26 mouse cellular contexts compared by ENCODE assay signal in the genomic region with DNA sequence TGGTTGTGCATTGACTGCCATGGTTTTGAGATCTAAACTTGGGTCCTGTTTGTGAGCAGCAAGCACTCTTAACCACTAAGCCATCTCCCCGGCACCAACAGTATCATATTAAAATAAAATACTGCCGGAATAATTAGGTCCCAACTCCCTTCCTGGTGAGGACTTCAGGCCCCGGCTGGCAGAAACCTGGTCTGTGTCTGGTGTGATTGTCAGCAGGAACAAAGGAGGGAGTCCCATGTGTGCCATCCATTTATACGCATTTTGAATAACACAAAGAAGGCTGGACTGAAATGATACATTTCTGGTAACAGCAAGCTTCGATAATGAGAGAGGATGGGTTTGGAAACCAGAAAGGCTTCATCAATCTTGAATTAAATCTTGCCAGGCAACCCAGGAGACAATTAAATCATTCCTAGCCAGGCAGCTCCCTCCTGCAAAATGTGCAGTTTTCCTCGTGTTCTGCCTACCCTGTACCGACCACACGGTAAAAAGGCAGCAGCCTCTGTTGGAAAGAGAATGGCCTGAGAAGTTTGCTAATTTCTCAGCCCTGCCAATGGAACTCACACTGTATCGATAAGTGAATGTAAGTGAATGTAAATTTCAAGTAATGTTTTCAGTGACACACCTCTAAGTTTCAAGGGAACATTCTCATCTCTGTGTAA.
DNase-seq lines count a peak whose midpoint lies in the region; ATAC-seq and TF ChIP-seq lines count a peak whose summit lies in the region.
"Had no signal": no experiment of that assay in that cellular context is flagged by ENCODE, and none has a peak within 500 bp of the region (broad histone marks: within the 10 kb centered on the region; RNA-seq: fewer than 3 reads in every experiment).

No protein-coding gene starts in this region.

- no peak overlapping the region for H3K4me2 ChIP-seq in midbrain, embryonic 14.5 days (ENCODE audit: low read length)
- H3K4me2 ChIP-seq in midbrain, embryonic 11.5 days, result no peak overlapping the region
- no peak overlapping the region for H3K4me2 ChIP-seq in hindbrain, embryonic 14.5 days (replicated peaks)
- no peak overlapping the region for H3K4me2 ChIP-seq in neural tube, embryonic 14.5 days (ENCODE audit: low read depth, low read length)
- H3K4me2 ChIP-seq: embryonic facial prominence, embryonic 15.5 days; intestine, embryonic 15.5 days; limb, embryonic 15.5 days; liver, embryonic 15.5 days; lung, embryonic 15.5 days had no signal

- no peaks in the 10 kb centered on the region for H3K36me3 ChIP-seq in midbrain, embryonic 14.5 days (ENCODE audit: control insufficient read depth, insufficient read depth, low read length)
- H3K36me3 ChIP-seq in midbrain, embryonic 11.5 days (ENCODE audit: control insufficient read depth, insufficient read depth, low read length), result no peaks in the 10 kb centered on the region
- H3K36me3 ChIP-seq in hindbrain, embryonic 14.5 days (replicated peaks; ENCODE audit: control insufficient read depth, insufficient read depth), result no peaks in the 10 kb centered on the region
- no peaks in the 10 kb centered on the region for H3K36me3 ChIP-seq in neural tube, embryonic 14.5 days (ENCODE audit: control insufficient read depth, insufficient read depth, low read length)
- H3K36me3 ChIP-seq: embryonic facial prominence, embryonic 15.5 days; G1E; heart, embryonic 10.5 days; intestine, embryonic 15.5 days; limb, embryonic 15.5 days; liver, embryonic 15.5 days; lung, embryonic 15.5 days had no signal

- no peaks in the 10 kb centered on the region for H3K27me3 ChIP-seq in midbrain, embryonic 14.5 days (ENCODE audit: control insufficient read depth, insufficient read depth, low read length)
- no peaks in the 10 kb centered on the region for H3K27me3 ChIP-seq in midbrain, embryonic 11.5 days (ENCODE audit: control insufficient read depth, insufficient read depth, low read length)
- no peaks in the 10 kb centered on the region for H3K27me3 ChIP-seq in hindbrain, embryonic 14.5 days (ENCODE audit: control insufficient read depth, insufficient read depth, low read length)
- H3K27me3 ChIP-seq in neural tube, embryonic 14.5 days (ENCODE audit: control insufficient read depth, insufficient read depth, low read length), result no peaks in the 10 kb centered on the region
- H3K27me3 ChIP-seq: CH12.LX; embryonic facial prominence, embryonic 15.5 days; intestine, embryonic 15.5 days; limb, embryonic 15.5 days; liver, embryonic 15.5 days; lung, embryonic 15.5 days; megakaryocyte, embryonic 14.5 days had no signal

- TF ChIP-seq CTCF in gastrocnemius, adult 2 months (IDR thresholded peaks at IDR 0.05), result no peak

- peak; percentile 65 for DNase-seq in heart, adult 11 months
- no peak for DNase-seq in heart, adult 8-10 months (ENCODE audit: low spot score)
- peak; percentile 33 for DNase-seq in midbrain, embryonic 14.5 days
- no peak for DNase-seq in midbrain, embryonic 11.5 days (ENCODE audit: low spot score, missing footprints)
- no peak for DNase-seq in hindbrain, embryonic 14.5 days (ENCODE audit: low spot score)
- no peak for DNase-seq in gastrocnemius, adult 2 months
- DNase-seq: adrenal gland, adult 8-10 months; B cell, adult 2 months; cerebellum, adult 2 months; cerebellum, postnatal 36 days; heart, postnatal 4 days; kidney, adult 9 months; kidney, postnatal 14 days; left cerebral cortex, postnatal 4 days; lung, postnatal 36 days had no signal

- ATAC-seq in midbrain, embryonic 14.5 days (ENCODE audit: low FRiP score, low TSS enrichment), result peak; percentile 53; the same call in 1 of the 2 replicates
- no peak for ATAC-seq in midbrain, embryonic 11.5 days (ENCODE audit: low FRiP score)
- ATAC-seq in hindbrain, embryonic 14.5 days (ENCODE audit: low FRiP score), result peak; percentile 60; the same call in 1 of the 2 replicates
- peak; percentile 81 for ATAC-seq in neural tube, embryonic 14.5 days (ENCODE audit: low read depth)
- ATAC-seq: intestine, embryonic 15.5 days had no signal

- no peak overlapping the region for H3K4me3 ChIP-seq in midbrain, embryonic 14.5 days (replicated peaks; ENCODE audit: low read depth, low read length)
- no peak overlapping the region for H3K4me3 ChIP-seq in midbrain, embryonic 11.5 days (ENCODE audit: low read depth, low read length)
- no peak overlapping the region for H3K4me3 ChIP-seq in hindbrain, embryonic 14.5 days (replicated peaks; ENCODE audit: low read length)
- no peak overlapping the region for H3K4me3 ChIP-seq in neural tube, embryonic 14.5 days (ENCODE audit: low read depth, low read length)
- no peak overlapping the region for H3K4me3 ChIP-seq in gastrocnemius, adult 2 months
- H3K4me3 ChIP-seq: embryonic facial prominence, embryonic 15.5 days; heart, embryonic 10.5 days; intestine, embryonic 15.5 days; limb, embryonic 15.5 days; liver, embryonic 15.5 days; lung, embryonic 15.5 days; megakaryocyte, embryonic 14.5 days; myocyte had no signal

- no peak overlapping the region; the same call in 1 of the 2 replicates for H3K27ac ChIP-seq in midbrain, embryonic 14.5 days (replicated peaks; ENCODE audit: low read depth, low read length)
- no peak overlapping the region for H3K27ac ChIP-seq in midbrain, embryonic 11.5 days (ENCODE audit: low read depth, low read length)
- no peak overlapping the region for H3K27ac ChIP-seq in hindbrain, embryonic 14.5 days
- no peak overlapping the region for H3K27ac ChIP-seq in neural tube, embryonic 14.5 days (ENCODE audit: low read depth, low read length)
- no peak overlapping the region for H3K27ac ChIP-seq in gastrocnemius, adult 2 months
- H3K27ac ChIP-seq: embryonic facial prominence, embryonic 15.5 days; heart, embryonic 10.5 days; intestine, embryonic 15.5 days; limb, embryonic 15.5 days; liver, embryonic 15.5 days; lung, embryonic 15.5 days had no signal

- H3K4me1 ChIP-seq in midbrain, embryonic 14.5 days (ENCODE audit: control insufficient read depth, insufficient read depth, low read length), result no peaks in the 10 kb centered on the region
- no peaks in the 10 kb centered on the region for H3K4me1 ChIP-seq in midbrain, embryonic 11.5 days (ENCODE audit: control insufficient read depth, insufficient read depth, low read length)
- no peaks in the 10 kb centered on the region for H3K4me1 ChIP-seq in hindbrain, embryonic 14.5 days (replicated peaks; ENCODE audit: control insufficient read depth, insufficient read depth, low read length)
- no peaks in the 10 kb centered on the region for H3K4me1 ChIP-seq in neural tube, embryonic 14.5 days (ENCODE audit: control insufficient read depth, insufficient read depth, low read length)
- H3K4me1 ChIP-seq: embryonic facial prominence, embryonic 15.5 days; heart, embryonic 10.5 days; intestine, embryonic 15.5 days; limb, embryonic 15.5 days; liver, embryonic 15.5 days; lung, embryonic 15.5 days; megakaryocyte, embryonic 14.5 days had no signal

- H3K9ac ChIP-seq in midbrain, embryonic 14.5 days (replicated peaks; ENCODE audit: low read length), result no peak overlapping the region; the same call in 1 of the 2 replicates
- H3K9ac ChIP-seq in midbrain, embryonic 11.5 days (ENCODE audit: low read length), result no peak overlapping the region
- no peak overlapping the region for H3K9ac ChIP-seq in hindbrain, embryonic 14.5 days
- no peak overlapping the region for H3K9ac ChIP-seq in neural tube, embryonic 14.5 days (replicated peaks; ENCODE audit: low read depth, low read length)
- H3K9ac ChIP-seq: embryonic facial prominence, embryonic 15.5 days; intestine, embryonic 15.5 days; limb, embryonic 15.5 days; liver, embryonic 15.5 days; lung, embryonic 15.5 days had no signal

- no peaks in the 10 kb centered on the region for H3K9me3 ChIP-seq in midbrain, embryonic 14.5 days (ENCODE audit: control insufficient read depth, low read length)
- no peaks in the 10 kb centered on the region for H3K9me3 ChIP-seq in midbrain, embryonic 11.5 days (ENCODE audit: control insufficient read depth, low read length)
- no peaks in the 10 kb centered on the region for H3K9me3 ChIP-seq in hindbrain, embryonic 14.5 days (ENCODE audit: control insufficient read depth, low read length)
- H3K9me3 ChIP-seq in neural tube, embryonic 14.5 days (ENCODE audit: control insufficient read depth, low read length), result no peaks in the 10 kb centered on the region
- H3K9me3 ChIP-seq: embryonic facial prominence, embryonic 15.5 days; G1E; heart, embryonic 10.5 days; intestine, embryonic 15.5 days; limb, embryonic 15.5 days; liver, embryonic 15.5 days; lung, embryonic 15.5 days had no signal

- 47% methylated on average over 9 of the region's 9 CpGs for WGBS in midbrain, embryonic 14.5 days
- 82% methylated on average over 9 of the region's 9 CpGs for WGBS in midbrain, embryonic 11.5 days
- WGBS in hindbrain, embryonic 14.5 days, result 35% methylated on average over 9 of the region's 9 CpGs
- 33% methylated on average over 9 of the region's 9 CpGs for WGBS in neural tube, embryonic 14.5 days

- intact Hi-C loops in gastrocnemius, adult 2 months (cut with DNase I), result no loop called here

Comparison
In these comparisons a context has a peak if more than half of its experiments do, and no peak if none do; other contexts are left out.
1. DNase-seq: peak in heart, adult 11 months (single experiment) and midbrain, embryonic 14.5 days (single experiment); none in heart, adult 8-10 months (single experiment), midbrain, embryonic 11.5 days (single experiment), hindbrain, embryonic 14.5 days (single experiment) and gastrocnemius, adult 2 months (single experiment).